Mouse (Mus musculus) brain, embryonic 14.5 days (tissue): ENCODE measurements at regions not wholly inside any gene's neighbourhood (a gene's known extent, or its start where the extent isn't known, plus 50 kb on each side); places are given as distances from the start of the nearest gene placed in this dataset.

ENCODE experiments used
- CTCF ChIP-seq: fragments of 200-500 bp; IDR thresholded peaks from 2 replicates; pipeline ENCODE4 v1.5.1; 2012; ENCODE audit warnings: inconsistent platforms, mild to moderate bottlenecking, moderate library complexity, borderline replicate concordance; ENCODE audit not compliant: insufficient read depth, insufficient read length; ENCODE audit errors: extremely low read depth
- POLR2A ChIP-seq: fragments of 200-500 bp; IDR thresholded peaks from 2 replicates; pipeline ENCODE4 v1.6.1; 2012; ENCODE audit warnings: mild to moderate bottlenecking, inconsistent platforms, borderline replicate concordance; ENCODE audit not compliant: poor library complexity, insufficient read depth, insufficient read length, severe bottlenecking; ENCODE audit errors: extremely low read depth

DNA sequence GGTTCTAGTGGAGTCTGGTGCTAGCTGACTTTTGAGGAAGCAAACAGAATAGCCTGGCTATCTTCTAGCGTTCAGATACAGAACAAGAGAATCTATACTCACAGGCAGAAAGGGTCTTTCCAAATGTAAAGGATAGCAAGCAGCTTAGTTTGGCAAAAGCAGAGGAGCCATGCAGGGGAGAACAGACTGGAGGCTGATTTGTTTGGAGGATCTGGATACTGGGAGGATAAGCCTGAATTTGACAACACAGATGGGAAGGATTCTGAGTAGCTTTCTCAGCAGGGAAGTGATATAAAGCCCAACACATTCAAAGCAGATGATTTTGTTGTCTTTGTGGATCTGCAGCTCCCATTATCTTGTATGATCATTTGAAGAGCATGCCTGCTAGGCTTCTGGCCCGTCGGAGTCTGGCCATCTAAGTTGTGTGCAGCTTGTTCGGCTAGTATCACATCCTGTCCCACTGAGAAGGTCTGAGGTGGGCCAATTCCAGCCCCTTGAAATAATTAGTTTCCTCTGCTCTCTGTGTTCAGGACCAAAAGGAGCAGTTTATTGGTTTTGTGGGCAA, 145.6 kb downstream of the H2al1n start:
- no peak for TF ChIP-seq CTCF
- no peak for TF ChIP-seq POLR2A
